Mouse (Mus musculus) ovary, postnatal 14 days (tissue): ENCODE measurements at regions not wholly inside any gene's neighbourhood (a gene's known extent, or its start where the extent isn't known, plus 50 kb on each side); places are given as distances from the start of the nearest gene placed in this dataset.
A peak's percentile ranks its signal among the peaks of the same experiment; 100 is the strongest.

Source experiments
- DNase-seq: peaks from one replicate; pipeline ENCODE4 v3.0.0; 2022; ENCODE audit warnings: low spot score

- no peak for DNase-seq
Measured at GRCm38 (mm10) chr7:125262672-125263365, 181.7 kb upstream of the Kdm8 start.

DNA sequence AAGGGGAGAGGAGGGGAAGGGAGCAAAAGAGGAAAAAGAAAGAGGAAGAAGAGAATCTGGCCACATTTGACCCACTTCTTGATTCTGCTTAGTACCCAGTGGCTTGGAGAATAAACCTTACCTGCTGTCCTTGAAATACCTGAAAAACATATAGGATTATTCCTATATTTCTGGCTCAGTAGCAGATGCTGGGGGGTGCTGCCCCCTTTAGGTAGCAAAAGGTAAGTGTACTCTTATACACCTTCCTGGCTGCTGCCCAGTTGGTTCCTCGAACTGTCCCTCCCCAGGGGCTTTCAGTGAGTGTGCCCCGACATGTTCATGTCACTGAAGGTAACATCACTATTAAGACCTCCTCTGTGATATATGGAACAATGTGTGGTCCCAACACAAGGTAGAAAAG, 180.7 kb upstream of the Kdm8 start:
- no peak for DNase-seq

DNA sequence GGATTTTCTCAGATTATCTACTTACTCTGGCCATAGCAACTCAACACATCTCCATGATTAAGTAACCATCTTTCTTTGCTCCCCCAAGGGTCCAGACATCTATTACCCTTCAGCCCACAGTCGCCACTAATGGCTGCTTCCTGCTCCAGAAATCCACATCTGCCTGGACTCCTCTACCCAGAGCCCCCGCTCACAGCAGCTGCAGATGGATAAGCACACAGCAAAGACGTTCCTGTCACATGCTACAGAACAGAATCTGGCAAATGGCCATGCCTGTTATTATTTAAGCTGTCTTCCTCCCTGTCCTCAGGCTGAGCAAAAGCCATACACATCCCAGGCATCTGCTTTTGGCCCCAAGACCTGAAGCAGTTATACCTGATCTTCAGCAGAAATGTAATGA, 173.8 kb upstream of the Kdm8 start:
- DNase-seq = no peak

DNA sequence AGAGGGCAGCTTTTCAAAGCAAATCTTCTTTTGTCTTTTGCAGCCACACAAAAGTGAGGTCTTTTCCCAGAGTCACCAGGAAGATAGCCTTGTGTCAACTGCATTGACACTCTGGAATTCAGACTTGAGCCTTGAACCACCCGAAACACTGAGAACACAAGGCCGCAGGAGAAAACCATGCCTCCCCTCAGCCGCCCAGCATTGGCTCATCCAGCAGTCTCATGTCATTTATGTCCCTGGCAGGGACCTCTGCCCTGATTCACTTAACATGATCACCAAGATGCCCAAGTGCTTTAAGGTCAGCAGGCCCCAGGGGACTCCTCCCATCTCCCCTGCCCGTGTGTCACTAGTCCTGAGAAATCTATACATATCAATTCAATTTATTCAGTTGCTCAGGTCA, 173.1 kb upstream of the Kdm8 start:
- DNase-seq = no peak

DNA sequence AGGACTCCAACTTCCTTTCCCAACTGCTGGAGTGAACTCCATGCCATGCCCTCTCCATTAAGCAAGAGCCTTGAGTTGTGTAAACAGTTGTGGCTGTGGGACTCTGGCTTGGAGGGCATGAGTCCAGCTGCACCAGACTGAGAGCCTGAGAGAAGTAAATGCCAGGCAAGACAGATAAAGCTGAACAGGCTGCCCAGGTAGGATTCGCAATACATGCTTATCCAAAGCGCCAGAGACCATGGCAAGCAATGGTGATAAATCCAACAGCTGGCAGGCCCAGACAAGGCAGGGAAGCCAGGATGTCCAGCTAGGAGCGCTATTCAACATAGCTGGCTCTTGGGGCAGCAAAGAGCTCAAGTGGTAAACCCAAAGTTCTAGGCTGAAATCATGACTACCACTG, 163.1 kb upstream of the Kdm8 start:
- no peak for DNase-seq

DNA sequence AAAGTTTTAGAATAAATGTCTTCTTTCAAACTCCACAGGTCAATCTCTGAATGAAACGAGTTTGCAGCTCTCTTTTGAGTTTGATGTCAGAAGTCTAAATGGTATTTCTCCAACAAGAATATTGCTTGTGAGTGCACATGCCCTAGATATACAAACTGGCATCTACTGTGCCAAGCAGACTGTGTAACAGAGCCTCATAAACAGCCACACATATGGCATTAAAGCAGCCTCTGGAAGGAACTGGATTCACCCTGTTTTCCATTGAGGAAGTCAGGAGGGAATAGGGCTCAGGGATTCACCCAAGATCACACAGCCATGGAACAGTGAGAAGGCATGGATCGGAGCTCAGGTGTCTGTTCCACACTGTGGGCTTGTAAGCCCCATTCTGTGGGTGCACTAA, 149.2 kb upstream of the Kdm8 start:
- no peak for DNase-seq

- DNase-seq = no peak
Measured at GRCm38 (mm10) chr7:125308433-125308832, 136.0 kb upstream of the Kdm8 start.

GRCm38 (mm10) chr7:125310971-125311370, 133.5 kb upstream of the Kdm8 start:
- no peak for DNase-seq

DNA sequence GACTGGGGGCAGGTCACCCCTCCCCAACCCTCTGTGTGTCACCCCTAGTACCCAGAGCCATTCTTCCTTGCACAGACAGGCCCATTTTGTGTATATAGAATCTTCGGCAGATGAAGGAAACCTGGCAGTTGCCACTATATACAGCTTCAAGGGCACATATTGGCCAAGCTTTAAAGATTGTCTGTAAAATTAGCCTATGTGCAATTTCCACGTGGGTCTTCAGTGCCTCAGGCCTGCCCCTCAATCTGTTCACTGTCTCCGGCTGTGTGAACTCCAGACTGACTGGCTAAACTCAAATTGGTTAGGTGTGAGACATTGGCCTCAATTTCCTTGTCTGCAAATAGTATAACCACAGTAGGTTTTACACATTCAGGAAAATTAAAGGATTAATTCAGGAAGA, 130.9 kb upstream of the Kdm8 start:
- DNase-seq = no peak

GRCm38 (mm10) chr7:125334769-125335168, 109.7 kb upstream of the Kdm8 start:
- DNase-seq = no peak

DNA sequence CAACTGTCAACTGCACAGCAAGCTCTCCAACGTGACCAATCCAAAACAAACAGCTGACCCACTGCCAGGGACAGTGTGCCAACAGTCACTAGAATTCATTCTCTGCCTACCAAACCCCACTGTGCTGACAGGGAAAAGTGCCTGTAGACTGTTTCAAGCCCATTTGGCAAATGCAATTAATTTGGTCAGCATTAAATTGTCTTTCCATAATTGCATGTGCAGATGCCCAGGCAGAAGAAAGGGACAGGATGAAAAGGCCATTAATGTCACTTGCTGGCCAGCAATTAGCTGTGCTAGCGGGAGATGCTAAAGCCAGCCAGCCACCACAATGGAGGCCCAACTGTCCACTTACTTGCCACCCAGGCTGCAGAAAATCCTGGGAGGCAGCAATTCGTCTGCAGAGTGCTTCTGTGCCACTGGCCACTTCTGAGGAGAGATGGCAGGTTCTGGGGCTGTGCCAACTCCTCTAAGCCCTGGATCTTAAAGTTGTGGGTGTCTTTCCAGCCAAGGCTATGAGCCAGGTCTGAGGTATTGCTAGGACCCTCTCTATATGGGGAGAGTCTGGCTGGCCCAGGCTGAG, 108.8 kb upstream of the Kdm8 start:
- no peak for DNase-seq

GRCm38 (mm10) chr7:125336826-125337225, 107.7 kb upstream of the Kdm8 start:
- no peak for DNase-seq

DNA sequence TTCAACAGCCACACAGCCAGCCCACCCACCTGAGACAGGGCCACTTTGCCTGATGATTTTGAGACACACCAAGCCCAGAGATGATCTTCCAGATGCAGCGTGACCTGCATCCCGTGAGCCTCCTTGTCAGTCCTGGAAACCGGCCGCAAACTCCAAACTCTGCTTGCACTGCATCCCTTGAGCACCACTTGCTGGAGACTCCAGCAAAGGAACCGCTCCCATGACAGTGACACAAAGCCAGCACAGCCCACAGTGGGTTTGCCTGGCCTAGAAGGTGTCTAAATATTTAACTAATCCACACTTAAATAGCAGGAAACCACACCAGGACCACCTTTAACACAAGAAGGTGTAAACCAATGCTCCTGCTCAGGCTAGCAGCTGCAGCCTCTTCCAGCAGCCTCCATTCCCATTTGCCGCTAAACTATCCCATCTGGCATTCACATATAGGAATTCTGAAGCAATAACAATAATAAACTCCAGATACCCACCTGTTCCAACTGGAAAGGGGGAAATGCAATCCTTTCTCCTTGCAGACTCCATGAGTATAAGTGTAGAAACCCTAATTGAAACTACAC, 106.2 kb upstream of the Kdm8 start:
- no peak for DNase-seq

- DNase-seq = no peak
Measured at GRCm38 (mm10) chr7:125340326-125340905, 104.1 kb upstream of the Kdm8 start.

DNA sequence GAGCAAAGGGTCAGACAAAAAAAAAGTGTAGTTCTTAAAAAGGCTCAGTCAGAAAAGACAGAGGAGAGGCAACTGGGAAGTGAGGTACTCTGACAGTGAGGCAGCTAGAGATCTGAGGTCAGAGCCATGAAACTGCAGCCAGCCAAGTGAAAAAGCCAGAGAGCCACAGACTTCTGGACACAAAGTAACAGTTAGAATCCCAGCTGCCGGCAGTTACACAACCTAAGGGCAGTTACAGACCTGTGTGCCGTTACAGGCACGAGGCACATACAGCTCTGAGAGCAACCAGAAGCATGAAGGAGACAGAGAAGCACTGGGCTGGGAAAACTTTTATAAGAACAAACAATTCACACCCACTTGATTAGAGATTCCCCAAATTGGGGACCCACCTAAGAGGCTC, 94.9 kb upstream of the Kdm8 start:
- DNase-seq = no peak

DNA sequence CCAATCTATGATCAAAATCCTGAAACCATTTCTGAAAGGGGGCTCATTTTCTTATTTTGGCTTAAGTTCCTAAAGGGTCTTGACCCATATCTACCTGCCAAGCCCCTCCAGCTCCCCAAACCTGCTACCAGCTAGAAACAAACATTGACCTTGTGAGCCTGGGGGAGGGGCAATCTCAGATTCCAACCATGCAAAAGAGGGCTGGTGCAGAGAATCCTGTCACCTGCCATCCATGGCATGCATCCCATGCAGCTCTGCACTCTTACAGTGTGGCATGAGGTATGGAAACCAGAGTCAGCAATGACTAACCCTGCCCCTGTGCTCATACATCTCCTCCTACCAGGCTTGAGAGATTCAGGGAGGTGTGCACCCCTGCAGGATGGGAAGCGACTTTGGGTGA, 90.3 kb upstream of the Kdm8 start:
- DNase-seq = no peak

DNA sequence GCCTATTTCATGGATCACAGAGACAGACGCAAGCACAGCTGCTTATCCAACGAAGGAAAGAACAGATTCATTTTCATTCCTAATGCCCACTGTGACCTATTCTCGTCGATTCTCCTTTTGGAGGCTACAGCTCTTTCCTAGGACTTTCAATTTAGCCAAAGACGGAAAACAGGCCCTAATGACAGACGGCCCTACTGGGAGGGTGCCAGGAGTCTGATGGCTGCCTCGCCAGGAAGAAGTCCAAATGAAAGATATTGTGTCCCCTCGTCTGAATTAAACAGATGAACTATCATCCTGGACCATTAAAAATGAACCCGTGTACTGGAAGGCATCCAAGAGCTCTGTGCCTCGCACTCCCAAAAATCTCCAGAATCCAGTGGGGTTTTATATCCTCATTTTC, 89.5 kb upstream of the Kdm8 start:
- no peak for DNase-seq

- DNase-seq = no peak
Measured at GRCm38 (mm10) chr7:125358016-125358415, 86.5 kb upstream of the Kdm8 start.

DNA sequence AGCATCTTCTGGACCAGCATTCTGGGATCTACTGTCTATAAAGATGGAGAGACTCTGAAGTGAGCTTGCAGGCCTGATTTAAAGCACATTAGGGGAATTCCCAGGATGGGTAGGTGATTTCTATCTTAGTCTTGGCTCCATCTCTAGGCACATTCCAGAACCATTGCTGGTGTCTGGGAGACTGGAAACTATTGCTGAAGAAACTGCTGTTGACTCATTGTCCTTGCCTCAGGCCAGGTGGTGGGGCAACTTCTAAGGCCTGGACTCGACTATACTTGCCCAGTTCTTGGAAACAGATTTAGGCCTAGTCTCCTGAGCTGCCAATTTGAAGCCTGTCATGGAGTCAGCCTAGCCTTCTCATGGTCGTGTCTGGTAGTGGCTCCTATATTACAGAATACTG, 61.5 kb upstream of the Kdm8 start:
- DNase-seq = no peak

- DNase-seq = no peak
Measured at GRCm38 (mm10) chr7:125384171-125384570, 60.3 kb upstream of the Kdm8 start.

- DNase-seq = no peak
Measured at GRCm38 (mm10) chr7:125392536-125392935, 51.9 kb upstream of the Kdm8 start.

GRCm38 (mm10) chr7:125393228-125393627, 51.2 kb upstream of the Kdm8 start:
- DNase-seq = no peak

DNA sequence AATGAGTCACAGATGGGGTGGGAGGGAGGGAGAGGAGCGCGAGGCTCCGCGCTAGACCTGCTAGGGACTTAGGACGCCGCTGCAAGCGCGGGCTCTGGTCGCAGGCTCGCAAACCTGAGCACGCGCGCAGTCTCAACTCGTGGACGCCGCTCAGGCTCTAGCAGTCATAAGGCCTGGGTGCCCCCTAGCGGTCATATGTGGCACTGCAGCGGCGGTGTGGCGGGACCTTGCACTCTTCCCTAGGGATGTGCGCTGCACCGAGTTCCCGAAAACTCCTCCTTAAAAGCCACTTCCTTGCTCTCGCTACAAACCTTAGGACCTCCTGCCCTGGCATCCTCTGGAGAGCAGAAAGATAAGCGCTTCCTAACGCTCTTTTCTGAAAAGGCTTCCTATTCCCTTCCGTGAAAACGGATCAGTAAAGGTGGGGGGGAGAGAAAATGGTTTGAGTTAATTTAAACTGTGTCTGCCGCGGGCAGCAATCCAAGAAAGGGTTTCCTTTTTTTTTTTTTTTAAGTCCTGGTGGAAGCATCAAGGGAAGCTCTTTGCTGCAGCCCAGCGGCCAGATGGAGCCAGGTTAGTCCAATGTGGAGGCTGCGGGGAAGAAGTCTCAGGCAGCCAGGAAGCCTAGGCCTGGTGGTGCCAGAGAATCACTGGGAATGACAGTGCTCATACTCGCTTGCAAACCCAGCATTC, 50.7 kb upstream of the Kdm8 start:
- peak; percentile 98 for DNase-seq
